Mouse (Mus musculus) kidney, adult 18-20 months (tissue): ENCODE results near the gene Olfr196.
"Not testable (repeated sequence)": the region's sequence is repeated elsewhere in the genome, so short reads cannot be mapped to it uniquely, and the experiment has no call there.

Source experiments
- DNase-seq: peaks from one replicate; pipeline ENCODE4 v3.0.0; 2021

The Olfr196 gene

DNA sequence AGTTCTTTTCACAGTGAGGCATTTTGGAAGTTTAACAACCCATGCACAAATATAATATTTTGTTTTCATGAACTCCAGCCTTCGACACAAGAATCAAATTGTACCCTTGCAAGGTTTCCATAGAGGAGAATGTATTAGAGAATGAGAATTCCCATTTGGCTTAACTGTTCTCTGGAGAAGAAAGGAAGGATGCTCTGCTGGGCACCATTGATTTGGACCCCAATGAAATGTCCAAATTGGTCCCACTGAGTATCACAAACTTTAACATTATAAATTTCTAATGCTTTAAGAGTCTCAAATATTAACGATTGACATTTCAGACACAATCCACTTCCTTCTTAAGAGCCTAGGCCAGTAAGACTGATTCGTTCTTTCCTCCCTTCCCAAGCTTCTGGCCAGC is at the start of gene Olfr196:
Olfr196 (minus strand) TSS at position 101 of the 400 bp plus-strand sequence.
- no peak for DNase-seq

DNA sequence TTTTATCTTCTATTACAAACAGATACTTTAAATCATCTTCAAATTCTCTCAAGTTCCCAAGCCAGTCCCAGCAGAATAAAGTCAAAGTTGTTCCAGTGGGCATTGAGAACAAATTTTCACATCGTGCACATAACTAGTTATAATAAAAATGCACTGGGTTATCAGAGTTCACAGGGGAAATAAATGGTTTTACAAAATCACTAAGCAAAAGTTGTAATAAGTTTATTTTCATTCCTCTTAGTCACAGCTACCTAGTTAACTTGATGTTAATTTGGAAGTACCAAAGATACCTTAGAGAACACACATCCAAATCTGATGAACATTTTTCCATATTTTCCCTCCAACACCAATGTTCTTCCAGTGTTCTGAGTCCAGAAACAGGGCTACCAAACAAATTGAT is 49.4 kb upstream of the Olfr196 start, which contains the start of gene Olfr199:
Olfr199 (minus strand) TSS at position 101 of the 400 bp plus-strand sequence.
- DNase-seq: not testable (repeated sequence)

DNA sequence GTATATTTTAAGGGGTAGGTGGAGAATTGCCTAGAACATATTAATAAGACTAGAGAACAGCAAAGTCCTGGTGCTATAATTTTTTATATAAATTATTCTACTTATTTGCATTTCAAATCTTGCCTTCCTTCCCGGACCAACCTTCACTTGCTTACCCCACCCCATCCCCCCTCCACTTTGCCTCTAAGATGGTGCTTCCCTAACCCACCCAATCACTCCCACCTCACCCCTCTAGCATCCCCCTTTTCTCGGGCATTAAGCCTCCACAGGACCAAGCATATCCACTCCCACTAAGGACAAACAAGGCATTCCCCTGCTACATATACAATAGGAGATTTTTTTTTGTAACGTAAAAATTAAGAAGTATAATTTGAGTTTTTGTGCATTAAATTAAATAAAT is 47.6 kb upstream of the Olfr196 start:
- DNase-seq: not testable (repeated sequence)

DNA sequence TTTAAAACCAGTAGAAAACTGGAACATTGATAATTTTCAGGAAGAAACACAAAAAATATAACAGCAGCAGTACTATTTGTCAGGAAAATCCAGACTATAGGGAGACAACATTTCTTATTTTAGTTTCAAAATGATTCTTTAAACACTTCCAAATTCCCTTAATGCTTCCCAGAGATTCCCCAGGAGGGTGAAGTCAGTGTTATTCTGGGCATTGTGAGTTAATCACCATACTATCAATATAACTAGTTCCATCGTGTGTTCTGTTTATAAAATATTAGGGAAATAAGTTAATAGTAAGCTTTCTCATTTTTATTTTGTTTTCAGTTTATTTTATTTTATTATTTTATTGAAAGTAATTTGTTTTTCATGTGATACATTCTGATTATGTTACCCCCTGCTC is 33.2 kb upstream of the Olfr196 start, which contains the start of gene Olfr198:
Olfr198 (minus strand) TSS at position 101 of the 400 bp plus-strand sequence.
- not testable (repeated sequence) for DNase-seq

DNA sequence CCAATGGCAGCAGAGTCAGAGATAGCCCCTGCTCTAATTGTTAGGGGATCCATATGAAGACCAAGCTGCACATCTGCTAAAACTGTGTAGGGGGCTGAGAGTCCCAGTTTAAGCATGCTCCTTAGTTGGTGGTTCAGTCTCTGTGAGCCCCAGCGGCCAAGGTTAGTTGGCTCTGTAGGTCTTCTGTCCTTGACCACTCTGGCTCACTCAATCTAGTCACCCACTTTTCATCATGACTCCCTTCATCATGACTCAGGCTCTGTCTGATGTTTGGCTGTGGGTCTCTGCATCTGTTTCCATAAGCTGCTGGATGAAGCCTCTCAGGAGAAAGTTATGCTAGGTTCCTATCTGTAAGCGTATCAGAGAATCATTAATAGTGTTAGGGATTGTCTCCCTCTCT is 18.3 kb downstream of the Olfr196 start:
- no peak for DNase-seq

DNA sequence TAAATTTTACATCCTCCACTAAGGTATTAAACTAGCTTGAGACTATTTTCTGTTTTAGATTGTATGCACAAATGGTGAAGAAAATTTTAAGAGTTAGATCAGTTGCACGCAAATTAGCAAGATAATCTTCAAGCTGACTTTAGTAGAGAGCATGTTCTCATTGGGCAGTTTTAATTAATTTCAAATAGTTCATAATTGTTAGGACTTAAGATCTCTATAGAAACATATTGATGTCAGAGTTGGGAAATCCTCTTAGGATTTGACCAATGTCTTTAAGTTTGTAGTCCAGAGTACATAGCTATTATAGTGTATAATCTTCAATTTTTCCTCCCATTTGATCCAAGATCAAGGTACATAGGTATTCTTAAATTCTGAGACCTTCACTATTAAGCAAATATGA is 23.5 kb downstream of the Olfr196 start, which contains the start of gene Olfr195:
Olfr195 (plus strand) TSS at position 301 of the 400 bp plus-strand sequence.
- no peak for DNase-seq

DNA sequence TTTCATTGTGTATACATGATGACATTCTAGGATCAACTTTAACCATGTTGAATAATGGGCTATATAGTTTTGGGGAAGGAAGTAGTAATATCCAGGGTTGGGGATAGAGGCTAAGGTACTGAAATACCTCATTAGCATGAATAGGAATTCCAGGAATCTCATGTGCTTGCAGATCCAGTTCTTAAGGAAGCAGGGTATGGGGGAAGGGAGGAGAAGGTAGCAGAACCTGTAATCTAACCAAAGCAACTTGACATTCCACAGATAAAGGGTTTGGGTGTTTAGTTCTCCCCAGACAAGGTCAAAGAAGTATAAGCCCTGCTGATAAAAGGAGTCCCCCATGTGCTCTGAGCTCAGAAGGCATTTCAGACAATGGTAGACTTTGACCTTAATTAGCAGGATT is 29.1 kb downstream of the Olfr196 start:
- no peak for DNase-seq

DNA sequence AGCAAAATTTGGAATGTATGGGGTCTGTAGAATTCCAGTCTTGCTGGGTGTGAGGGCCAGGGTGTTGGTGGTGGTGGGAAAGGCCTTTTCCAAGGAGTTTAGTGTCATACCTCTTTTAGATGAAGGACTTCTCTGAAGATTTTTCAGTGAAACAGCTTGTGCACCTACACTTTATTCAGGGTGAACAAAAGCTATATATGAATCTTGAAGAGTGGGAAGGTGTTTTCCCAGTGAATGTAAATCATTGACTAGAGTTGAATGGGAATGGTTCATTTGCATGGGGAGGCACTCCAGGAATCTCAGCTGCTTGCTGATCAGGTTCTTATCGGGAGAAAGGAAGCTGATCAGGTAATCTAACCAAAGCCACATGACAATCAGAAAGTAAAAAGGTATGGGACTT is 39.5 kb downstream of the Olfr196 start:
- DNase-seq: no peak

DNA sequence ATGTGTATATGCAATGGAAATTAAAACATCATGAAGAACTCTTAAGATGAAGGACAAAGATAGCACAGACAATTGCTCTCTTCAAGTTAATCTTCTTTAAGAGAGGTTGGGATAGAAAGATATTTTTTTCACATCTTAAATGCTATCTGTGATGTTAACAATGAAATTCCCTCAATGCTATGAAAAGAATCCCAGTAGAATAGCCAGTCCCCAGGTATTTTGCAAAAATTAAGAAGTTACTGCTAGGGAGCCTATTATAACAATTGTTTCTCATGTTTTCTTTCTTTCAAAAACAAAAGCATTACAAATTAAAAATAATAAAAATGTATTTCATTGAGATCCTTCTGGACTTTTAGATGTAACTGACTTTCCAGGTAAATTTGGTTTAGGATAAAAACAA is 49.3 kb downstream of the Olfr196 start, which contains the start of gene Olfr194:
Olfr194 (minus strand) TSS at position 101 of the 400 bp plus-strand sequence.
- DNase-seq: no peak
